Mouse (Mus musculus) hindbrain, embryonic 11.5 days (tissue): Measurements from ENCODE around the gene Mrpl32. TPM values are rescaled to one million over a fixed set of nuclear protein-coding genes. Genes with fewer than 3 reads are reported as not detected.

Experiments
- ATAC-seq: fragments of 200-750 bp; cut with Nextera tagmentation; 2 replicates; pipeline ENCODE4 v1.8.0; 2017; ENCODE audit warnings: mild to moderate bottlenecking, moderate TSS enrichment, moderate library complexity; ENCODE audit not compliant: low FRiP score
- DNase-seq: peaks from one replicate; pipeline ENCODE4 v3.0.0-alpha.2; 2015; ENCODE audit warnings: low spot score
- H3K27ac ChIP-seq: fragments of 300-500 bp; sonication (generic); 2 replicates; pipeline ENCODE4 v1.5.1; 2014; ENCODE audit warnings: mild to moderate bottlenecking, low read depth, low read length
- H3K27me3 ChIP-seq: fragments of 300-500 bp; sonication (generic); 2 replicates; pipeline ENCODE4 v1.6.1; 2014; ENCODE audit warnings: mild to moderate bottlenecking, low read length, moderate library complexity, mixed read lengths; ENCODE audit not compliant: control insufficient read depth, insufficient read depth
- H3K36me3 ChIP-seq: fragments of 300-500 bp; sonication (generic); 2 replicates; pipeline ENCODE4 v1.6.1; 2014; ENCODE audit warnings: mild to moderate bottlenecking, low read length, moderate library complexity, mixed read lengths; ENCODE audit not compliant: control insufficient read depth, insufficient read depth
- H3K4me1 ChIP-seq: fragments of 300-500 bp; sonication (generic); replicated peaks from 2 replicates; pipeline ENCODE4 v1.6.1; 2014; ENCODE audit warnings: low read length, mixed read lengths; ENCODE audit not compliant: control insufficient read depth, insufficient read depth
- H3K4me2 ChIP-seq: fragments of 300-500 bp; sonication (generic); replicated peaks from 2 replicates; pipeline ENCODE4 v1.6.1; 2014; ENCODE audit warnings: mild to moderate bottlenecking, low read depth, low read length
- H3K4me3 ChIP-seq: fragments of 300-500 bp; sonication (generic); 2 replicates; pipeline ENCODE4 v1.5.1; 2014; ENCODE audit warnings: low read depth, low read length
- H3K9ac ChIP-seq: fragments of 300-500 bp; sonication (generic); 2 replicates; pipeline ENCODE4 v1.6.1; 2014; ENCODE audit warnings: low read depth, low read length
- H3K9me3 ChIP-seq: fragments of 300-500 bp; sonication (generic); 2 replicates; pipeline ENCODE4 v1.6.1; 2016; ENCODE audit warnings: low read length; ENCODE audit not compliant: control insufficient read depth
- WGBS: fragments of 180-500 bp; shearing (Covaris S2); extraction: QIAGEN DNeasy Blood & Tissue Kit; methylation state at CpG from one replicate; pipeline ENCODE4 v1.1.7; 2014; 5-methylcytosine and 5-hydroxymethylcytosine counted together
- polyA plus RNA-seq: library from polyadenylated mRNA; unstranded; fragments of >200 nt; fragmentation: Nextera tagmentation; extraction: Ambion mirVana; gene quantifications from 2 replicates; pipeline ENCODE4 v1.2.1, GENCODE M21; 2014

The Mrpl32 gene
- polyA plus RNA-seq, 1 experiment from 2014 or later, result 133 TPM

DNA sequence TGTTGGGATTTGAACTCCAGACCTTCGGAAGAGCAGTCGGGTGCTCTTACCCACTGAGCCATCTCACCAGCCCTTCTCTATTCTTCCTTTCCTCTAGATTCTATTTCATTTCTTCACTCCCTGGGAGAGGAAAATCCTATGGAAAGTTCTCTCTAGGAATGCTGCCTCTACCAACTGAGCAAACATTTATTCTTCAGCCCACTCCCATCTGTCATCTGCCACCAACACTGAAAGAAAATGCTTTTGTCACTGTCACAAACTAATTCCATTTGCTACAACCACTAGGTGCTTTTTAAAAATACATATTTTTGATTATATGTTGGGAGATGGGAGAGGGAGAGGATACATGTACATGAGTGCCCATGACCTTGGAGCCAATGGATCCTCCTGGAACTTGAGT, 10.2 kb downstream of the Mrpl32 start:
- WGBS, result 96% methylated on average over 2 of the region's 2 CpGs
- Histone ChIP-seq H3K4me3 (no peak overlapping the region), H3K36me3 (no peaks in the 10 kb centered on the region), H3K9ac (no peak overlapping the region), H3K27ac (no peak overlapping the region), H3K4me1 (no peaks in the 10 kb centered on the region), H3K4me2 (no peak overlapping the region), H3K9me3 (no peaks in the 10 kb centered on the region), H3K27me3 (no peaks in the 10 kb centered on the region)
- DNase-seq (no peak), ATAC-seq (no peak)

DNA sequence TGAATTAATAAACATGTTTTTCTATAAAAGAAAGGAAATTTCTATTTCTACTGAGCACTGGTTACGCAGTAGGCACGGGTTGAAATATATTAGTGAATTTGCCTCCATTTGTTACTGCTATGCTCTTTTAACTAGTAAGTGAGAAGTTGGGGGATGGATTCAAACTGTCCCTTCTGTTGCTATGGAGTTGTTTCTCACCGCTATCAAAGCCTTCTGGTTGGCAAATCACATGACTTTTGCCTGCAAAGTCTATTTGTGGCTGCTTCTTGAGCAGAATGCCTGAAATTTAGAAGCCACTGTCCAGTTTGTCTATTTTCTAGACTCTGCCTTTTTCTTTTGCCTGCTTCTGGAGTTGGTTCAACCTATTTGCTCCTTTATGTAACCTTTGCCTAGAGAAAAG, 32.6 kb downstream of the Mrpl32 start:
- no peak overlapping the region for H3K4me3 ChIP-seq
- no peak for ATAC-seq
- H3K9me3 ChIP-seq, result no peaks in the 10 kb centered on the region
- no peaks in the 10 kb centered on the region for H3K36me3 ChIP-seq
- no peaks in the 10 kb centered on the region for H3K4me1 ChIP-seq
- no peak for DNase-seq
- H3K27me3 ChIP-seq, result no peaks in the 10 kb centered on the region
- no peak overlapping the region for H3K9ac ChIP-seq
- no peak overlapping the region for H3K27ac ChIP-seq
- H3K4me2 ChIP-seq, result no peak overlapping the region
- 87% methylated on average over 3 of the region's 3 CpGs for WGBS

DNA sequence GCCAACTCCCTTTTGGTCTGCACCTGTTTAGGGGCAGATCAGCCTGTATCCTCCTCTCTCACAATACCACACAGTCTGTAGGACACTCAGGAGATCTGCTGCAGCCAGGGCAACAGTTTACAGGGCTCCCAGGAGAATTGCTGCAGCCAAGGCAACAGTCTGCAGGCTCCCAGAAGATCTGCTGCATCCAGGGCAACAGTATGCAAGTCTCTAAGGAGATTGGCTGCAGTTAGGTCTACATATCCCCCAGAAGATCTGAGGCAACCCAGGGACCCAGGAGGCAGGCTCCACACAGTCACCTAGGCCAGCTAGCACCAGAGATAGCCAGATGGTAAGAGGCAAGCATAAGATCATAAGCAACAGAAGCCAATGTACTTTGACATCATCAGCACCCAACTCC, 38.8 kb downstream of the Mrpl32 start:
- Histone ChIP-seq H3K4me2 (no peak overlapping the region), H3K27me3 (no peaks in the 10 kb centered on the region), H3K4me1 (no peaks in the 10 kb centered on the region), H3K9ac (no peak overlapping the region), H3K27ac (no peak overlapping the region), H3K36me3 (no peaks in the 10 kb centered on the region), H3K4me3 (no peak overlapping the region), H3K9me3 (no peaks in the 10 kb centered on the region)
- no peak for DNase-seq
- ATAC-seq, result no peak

DNA sequence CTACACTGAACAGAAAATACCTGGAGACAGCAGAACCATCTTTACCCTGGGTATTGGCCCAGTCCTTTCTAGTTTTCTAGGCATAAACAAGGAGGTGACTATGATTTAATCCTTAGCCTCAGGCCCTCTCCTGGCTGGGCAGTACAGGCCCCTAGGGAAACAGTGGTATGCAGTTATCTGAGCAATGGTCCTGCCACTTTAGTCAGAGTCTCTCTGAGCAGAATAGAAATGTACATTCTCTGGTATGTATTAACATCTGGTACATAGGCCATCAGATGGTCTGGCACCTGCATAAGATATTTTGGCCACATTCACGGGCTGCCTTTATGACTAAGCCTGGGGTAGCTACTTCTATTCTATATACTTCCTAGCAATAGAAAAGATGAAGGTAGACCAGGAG, 51.6 kb downstream of the Mrpl32 start:
- no peak for ATAC-seq
- H3K9ac ChIP-seq, result no peak overlapping the region
- no peak overlapping the region for H3K4me3 ChIP-seq
- H3K36me3 ChIP-seq, result no peaks in the 10 kb centered on the region
- H3K4me1 ChIP-seq, result no peaks in the 10 kb centered on the region
- H3K9me3 ChIP-seq, result no peaks in the 10 kb centered on the region
- DNase-seq, result no peak
- no peak overlapping the region for H3K4me2 ChIP-seq
- H3K27me3 ChIP-seq, result no peaks in the 10 kb centered on the region
- H3K27ac ChIP-seq, result no peak overlapping the region
- WGBS, result 86% methylated on average over 1 of the region's 1 CpGs

Other genes with a start within 250 kb of the Mrpl32 start
- gene Hecw1, start 89.9 kb downstream of the Mrpl32 start, polyA plus RNA-seq, result 11.2 and 12.8 TPM in 2 replicates
- gene Psma2, start 75 bp upstream of the Mrpl32 start, polyA plus RNA-seq, result 214 and 235 TPM in 2 replicates
- 30.2 and 31.7 TPM in 2 replicates for gene AW209491, start 17.0 kb upstream of the Mrpl32 start, polyA plus RNA-seq